Mouse (Mus musculus): Measurements from ENCODE around the gene Pitpnm1. TPM values are rescaled to one million over a fixed set of nuclear protein-coding genes. Genes with fewer than 3 reads are reported as not detected.
A peak's percentile ranks its signal among the peaks of the same experiment; 100 is the strongest.

Gene Pitpnm1
- polyA plus RNA-seq, 1 experiment from 2014 or later, result 12.9 TPM

GRCm38 (mm10) chr19:4099056-4099455, 742 bp upstream of the Pitpnm1 start:
- peak overlapping the region; percentile 78 for H3K27ac ChIP-seq
- WGBS, result 15% methylated on average over 9 of the region's 9 CpGs
- peaks cover 35% of the 10 kb centered on the region for H3K4me1 ChIP-seq
- H3K4me2 ChIP-seq, result peak overlapping the region; percentile 88
- peak overlapping the region; percentile 48; the same call in 1 of the 2 replicates for H3K4me3 ChIP-seq (replicated peaks)
- 0 out of 2 replicates have a peak, but pooled peaks have one; percentile 1 for ATAC-seq (ENCODE audit: insufficient read depth, low FRiP score, low read depth)
- no peaks in the 10 kb centered on the region for H3K9me3 ChIP-seq
- H3K27me3 ChIP-seq (replicated peaks), result peaks cover 11% of the 10 kb centered on the region; the same call in 1 of the 2 replicates
- no peak overlapping the region for H3K9ac ChIP-seq
- H3K36me3 ChIP-seq, result no peaks in the 10 kb centered on the region; the same call in 1 of the 2 replicates

GRCm38 (mm10) chr19:4100718-4101261, 992 bp downstream of the Pitpnm1 start:
- Histone ChIP-seq H3K9me3 (no peaks in the 10 kb centered on the region), H3K27me3 (replicated peaks) (peaks cover 11% of the 10 kb centered on the region; the same call in 1 of the 2 replicates), H3K4me2 (peak overlapping the region; percentile 88), H3K4me3 (replicated peaks) (peak overlapping the region; percentile 48), H3K36me3 (no peaks in the 10 kb centered on the region; the same call in 1 of the 2 replicates), H3K9ac (peak overlapping the region; percentile 32; the same call in 1 of the 2 replicates), H3K4me1 (peaks cover 35% of the 10 kb centered on the region), H3K27ac (no peak overlapping the region)
- WGBS, result 2% methylated on average over 51 of the region's 52 CpGs
- no peak for ATAC-seq (ENCODE audit: insufficient read depth, low FRiP score, low read depth)

GRCm38 (mm10) chr19:4101466-4101865, 1.7 kb downstream of the Pitpnm1 start:
- H3K4me1 ChIP-seq, result peaks cover 35% of the 10 kb centered on the region
- H3K36me3 ChIP-seq, result no peaks in the 10 kb centered on the region; the same call in 1 of the 2 replicates
- ATAC-seq (ENCODE audit: insufficient read depth, low FRiP score, low read depth), result no peak
- H3K27ac ChIP-seq, result no peak overlapping the region
- H3K9me3 ChIP-seq, result no peaks in the 10 kb centered on the region
- peaks cover 11% of the 10 kb centered on the region; the same call in 1 of the 2 replicates for H3K27me3 ChIP-seq (replicated peaks)
- 80% methylated on average over 6 of the region's 6 CpGs for WGBS
- no peak overlapping the region for H3K4me3 ChIP-seq (replicated peaks)
- H3K4me2 ChIP-seq, result no peak overlapping the region
- H3K9ac ChIP-seq, result no peak overlapping the region

- Histone ChIP-seq H3K27ac (no peak overlapping the region), H3K9ac (no peak overlapping the region), H3K4me3 (replicated peaks) (no peak overlapping the region), H3K27me3 (replicated peaks) (peaks cover 11% of the 10 kb centered on the region; the same call in 1 of the 2 replicates), H3K36me3 (no peaks in the 10 kb centered on the region; the same call in 1 of the 2 replicates), H3K9me3 (no peaks in the 10 kb centered on the region), H3K4me1 (peaks cover 35% of the 10 kb centered on the region), H3K4me2 (no peak overlapping the region)
- ATAC-seq (ENCODE audit: insufficient read depth, low FRiP score, low read depth), result no peak
- WGBS, result 86% methylated on average over 2 of the region's 2 CpGs
Observed at GRCm38 (mm10) chr19:4102049-4102448, 2.3 kb downstream of the Pitpnm1 start.

- Histone ChIP-seq H3K27ac (no peak overlapping the region), H3K4me3 (replicated peaks) (no peak overlapping the region), H3K9ac (no peak overlapping the region), H3K4me1 (peaks cover 34% of the 10 kb centered on the region), H3K27me3 (replicated peaks) (peaks cover 11% of the 10 kb centered on the region; the same call in 1 of the 2 replicates), H3K4me2 (no peak overlapping the region), H3K9me3 (no peaks in the 10 kb centered on the region), H3K36me3 (no peaks in the 10 kb centered on the region; the same call in 1 of the 2 replicates)
- no peak for ATAC-seq (ENCODE audit: insufficient read depth, low FRiP score, low read depth)
- WGBS, result 92% methylated on average over 12 of the region's 12 CpGs
Observed at GRCm38 (mm10) chr19:4102626-4103025, 2.8 kb downstream of the Pitpnm1 start.

GRCm38 (mm10) chr19:4103294-4103693, 3.5 kb downstream of the Pitpnm1 start:
- no peak for ATAC-seq (ENCODE audit: insufficient read depth, low FRiP score, low read depth)
- no peak overlapping the region for H3K4me2 ChIP-seq
- no peak overlapping the region for H3K9ac ChIP-seq
- H3K4me3 ChIP-seq (replicated peaks), result no peak overlapping the region
- H3K27me3 ChIP-seq (replicated peaks), result peaks cover 11% of the 10 kb centered on the region; the same call in 1 of the 2 replicates
- no peak overlapping the region for H3K27ac ChIP-seq
- WGBS, result 94% methylated on average over 18 of the region's 18 CpGs
- peaks cover 29% of the 10 kb centered on the region for H3K4me1 ChIP-seq
- no peaks in the 10 kb centered on the region; the same call in 1 of the 2 replicates for H3K36me3 ChIP-seq
- no peaks in the 10 kb centered on the region for H3K9me3 ChIP-seq

- no peak overlapping the region for H3K9ac ChIP-seq
- H3K27ac ChIP-seq, result no peak overlapping the region
- peaks cover 11% of the 10 kb centered on the region; the same call in 1 of the 2 replicates for H3K27me3 ChIP-seq (replicated peaks)
- H3K36me3 ChIP-seq, result no peaks in the 10 kb centered on the region
- H3K9me3 ChIP-seq, result no peaks in the 10 kb centered on the region
- WGBS, result 63% methylated on average over 3 of the region's 3 CpGs
- no peak overlapping the region for H3K4me3 ChIP-seq (replicated peaks)
- peaks cover 24% of the 10 kb centered on the region for H3K4me1 ChIP-seq
- H3K4me2 ChIP-seq, result no peak overlapping the region
- ATAC-seq (ENCODE audit: insufficient read depth, low FRiP score, low read depth), result no peak
Observed at GRCm38 (mm10) chr19:4103792-4104191, 4.0 kb downstream of the Pitpnm1 start.

- H3K4me2 ChIP-seq, result no peak overlapping the region
- peaks cover 11% of the 10 kb centered on the region; the same call in 1 of the 2 replicates for H3K27me3 ChIP-seq (replicated peaks)
- H3K4me1 ChIP-seq, result peaks cover 14% of the 10 kb centered on the region
- no peak overlapping the region for H3K4me3 ChIP-seq (replicated peaks)
- no peak for ATAC-seq (ENCODE audit: insufficient read depth, low FRiP score, low read depth)
- no peaks in the 10 kb centered on the region for H3K9me3 ChIP-seq
- H3K36me3 ChIP-seq, result no peaks in the 10 kb centered on the region
- no peak overlapping the region for H3K27ac ChIP-seq
- WGBS, result 89% methylated on average over 16 of the region's 16 CpGs
- no peak overlapping the region for H3K9ac ChIP-seq
Observed at GRCm38 (mm10) chr19:4104675-4105194, 4.9 kb downstream of the Pitpnm1 start.

GRCm38 (mm10) chr19:4106654-4107053, 6.9 kb downstream of the Pitpnm1 start:
- no peaks in the 10 kb centered on the region; the same call in 1 of the 2 replicates for H3K36me3 ChIP-seq
- 90% methylated on average over 14 of the region's 14 CpGs for WGBS
- H3K4me2 ChIP-seq, result no peak overlapping the region
- H3K9ac ChIP-seq, result no peak overlapping the region
- H3K9me3 ChIP-seq, result no peaks in the 10 kb centered on the region
- H3K4me1 ChIP-seq, result no peaks in the 10 kb centered on the region
- H3K4me3 ChIP-seq (replicated peaks), result no peak overlapping the region
- H3K27me3 ChIP-seq (replicated peaks), result peaks cover 2% of the 10 kb centered on the region; the same call in 1 of the 2 replicates
- ATAC-seq (ENCODE audit: insufficient read depth, low FRiP score, low read depth), result no peak
- no peak overlapping the region for H3K27ac ChIP-seq

- Histone ChIP-seq H3K4me1 (peaks cover 5% of the 10 kb centered on the region), H3K27ac (no peak overlapping the region), H3K9ac (no peak overlapping the region), H3K4me3 (replicated peaks) (no peak overlapping the region), H3K27me3 (replicated peaks) (no peaks in the 10 kb centered on the region), H3K4me2 (no peak overlapping the region), H3K36me3 (peaks cover 3% of the 10 kb centered on the region; the same call in 1 of the 2 replicates), H3K9me3 (no peaks in the 10 kb centered on the region)
- 81% methylated on average over 9 of the region's 9 CpGs for WGBS
- no peak for ATAC-seq (ENCODE audit: insufficient read depth, low FRiP score, low read depth)
Observed at GRCm38 (mm10) chr19:4108535-4108934, 8.7 kb downstream of the Pitpnm1 start.

GRCm38 (mm10) chr19:4112063-4112960, 12.5 kb downstream of the Pitpnm1 start:
- ATAC-seq (ENCODE audit: insufficient read depth, low FRiP score, low read depth), result no peak
- H3K36me3 ChIP-seq, result peaks cover 27% of the 10 kb centered on the region
- H3K27me3 ChIP-seq (replicated peaks), result no peaks in the 10 kb centered on the region
- H3K4me1 ChIP-seq, result peaks cover 10% of the 10 kb centered on the region
- H3K9me3 ChIP-seq, result no peaks in the 10 kb centered on the region
- no peak overlapping the region for H3K4me3 ChIP-seq (replicated peaks)
- no peak overlapping the region for H3K9ac ChIP-seq
- 92% methylated on average over 26 of the region's 26 CpGs for WGBS
- H3K27ac ChIP-seq, result no peak overlapping the region; the same call in 1 of the 2 replicates
- no peak overlapping the region for H3K4me2 ChIP-seq
